Mouse (Mus musculus) layer of hippocampus, postnatal 25 days (tissue): Measurements from ENCODE around the gene Tdp1. TPM values are rescaled to one million over a fixed set of nuclear protein-coding genes. Genes with fewer than 3 reads are reported as not detected.
A peak's percentile ranks its signal among the peaks of the same experiment; 100 is the strongest.
"Not testable (repeated sequence)": the region's sequence is repeated elsewhere in the genome, so short reads cannot be mapped to it uniquely, and the experiment has no call there.

Experiments used
- DNase-seq, 2 experiments: peaks; one replicate each; pipeline ENCODE4 v3.0.0; 2022; ENCODE audit warnings: mixed read lengths in 2 of 2, low spot score in 1 of 2; ENCODE audit errors: extremely low spot score in 1 of 2
- total RNA-seq, 2 experiments: library from RNA; stranded (reverse); gene quantifications; 2 replicates each; pipeline ENCODE4 v1.2.3; 2021

Gene Tdp1
- total RNA-seq, 2 experiments from 2014 or later = 26.2 to 29.5 TPM

- DNase-seq = peak; percentile 51 to 79
These were observed 68.6 kb downstream of the Tdp1 start for GRCm38 (mm10) chr12:99952928-99953327.

GRCm38 (mm10) chr12:99956411-99956810 is 72.1 kb downstream of the Tdp1 start:
- DNase-seq = no peak

- DNase-seq = no peak
These were observed 74.0 kb downstream of the Tdp1 start for GRCm38 (mm10) chr12:99958068-99959060.

GRCm38 (mm10) chr12:99959291-99959690 is 75.0 kb downstream of the Tdp1 start:
- no peak for DNase-seq

GRCm38 (mm10) chr12:99959930-99960329 is 75.6 kb downstream of the Tdp1 start:
- no peak for DNase-seq

GRCm38 (mm10) chr12:99960675-99961074 is 76.4 kb downstream of the Tdp1 start:
- DNase-seq = no peak

GRCm38 (mm10) chr12:99964301-99965202 is 80.2 kb downstream of the Tdp1 start, which contains the start of gene Kcnk13:
Gene Kcnk13 (plus strand): TSS chr12:99964499.
- DNase-seq = peak; percentile 46 to 69

- DNase-seq = peak in 1 of 2 experiments; percentile 24
These were observed 81.1 kb downstream of the Tdp1 start for GRCm38 (mm10) chr12:99965203-99966115.

GRCm38 (mm10) chr12:99966116-99966770 is 81.9 kb downstream of the Tdp1 start:
- DNase-seq = no peak

- no peak for DNase-seq
These were observed 82.6 kb downstream of the Tdp1 start for GRCm38 (mm10) chr12:99966881-99967363.

GRCm38 (mm10) chr12:99969906-99970305 is 85.6 kb downstream of the Tdp1 start:
- no peak for DNase-seq

- DNase-seq = not testable (repeated sequence)
These were observed 87.0 kb downstream of the Tdp1 start for GRCm38 (mm10) chr12:99971205-99971894.

- DNase-seq = no peak
These were observed 88.5 kb downstream of the Tdp1 start for GRCm38 (mm10) chr12:99972825-99973224.

- DNase-seq = no peak
These were observed 89.3 kb downstream of the Tdp1 start for GRCm38 (mm10) chr12:99973659-99974058.

GRCm38 (mm10) chr12:99979541-99979940 is 95.2 kb downstream of the Tdp1 start:
- DNase-seq = no peak

GRCm38 (mm10) chr12:99986797-99987196 is 102.5 kb downstream of the Tdp1 start:
- no peak for DNase-seq

GRCm38 (mm10) chr12:99988144-99988543 is 103.8 kb downstream of the Tdp1 start:
- DNase-seq = no peak

GRCm38 (mm10) chr12:99992362-99992862 is 108.1 kb downstream of the Tdp1 start:
- DNase-seq = no peak
